Mouse (Mus musculus): ENCODE data around the gene Tecpr2. TPM values are rescaled to one million over a fixed set of nuclear protein-coding genes. Genes with fewer than 3 reads are reported as not detected.

Tecpr2 gene
- polyA plus RNA-seq, 1 experiment, result 2.3 TPM

DNA sequence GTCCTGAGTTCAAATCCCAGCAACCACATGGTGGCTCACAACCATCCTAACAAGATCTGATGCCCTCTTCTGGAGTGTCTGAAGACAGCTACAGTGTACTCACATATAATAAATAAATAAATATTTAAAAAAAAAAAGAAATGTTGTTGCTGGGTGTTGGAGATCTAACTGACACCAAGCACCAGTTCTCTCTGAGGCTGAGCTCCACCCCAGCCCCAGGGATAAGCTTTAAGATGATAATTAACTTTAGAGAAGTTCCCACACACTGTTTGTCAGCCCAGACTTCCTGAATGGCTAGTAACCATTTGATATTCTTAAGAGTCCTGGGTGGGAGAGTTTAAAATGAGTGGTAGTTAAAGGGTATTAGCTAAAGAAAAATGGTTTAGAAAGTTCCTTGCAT is 28.8 kb upstream of the Tecpr2 start:
- no peak for DNase-seq (ENCODE audit: low read depth, low spot score)

DNA sequence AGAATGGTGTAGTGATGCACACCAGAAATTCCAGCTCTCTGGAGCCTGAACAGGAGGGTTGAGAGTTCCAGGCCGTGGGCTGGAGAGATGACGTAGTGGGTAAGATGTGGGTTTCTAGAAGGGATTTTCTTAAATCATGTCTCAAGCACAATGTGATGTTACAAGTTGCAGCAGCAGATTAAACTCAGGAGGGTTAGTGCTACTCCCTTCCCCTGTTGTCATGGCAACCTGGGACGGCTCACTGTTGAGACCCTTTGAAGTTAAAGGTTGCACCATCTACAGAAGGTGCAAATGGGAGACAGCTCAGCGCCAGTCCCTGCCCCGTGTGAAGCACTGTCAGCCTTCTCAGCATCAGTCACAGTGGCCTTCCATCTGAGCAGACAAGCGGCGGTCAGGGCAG is 27.8 kb upstream of the Tecpr2 start:
- 76% methylated on average over 7 of the region's 7 CpGs for WGBS

DNA sequence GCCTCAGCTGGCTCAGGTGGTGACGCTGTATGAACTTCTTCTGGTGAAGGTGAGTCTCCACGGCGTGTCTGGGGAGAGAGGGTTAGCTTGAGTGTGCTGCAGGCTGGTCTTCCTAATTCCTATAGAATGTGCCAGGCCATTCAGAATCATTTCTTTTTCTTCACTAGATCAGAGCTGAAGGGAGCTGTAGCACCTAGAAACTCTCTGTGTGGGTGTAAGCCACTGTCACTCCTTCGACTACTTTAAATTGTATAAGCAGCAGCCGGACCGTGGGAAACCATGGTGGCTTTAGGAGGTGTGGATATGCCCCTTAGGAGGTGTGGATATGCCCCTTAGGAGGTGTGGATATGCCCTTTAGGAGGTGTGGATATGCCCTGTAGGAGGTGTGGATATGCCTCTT is 25.1 kb upstream of the Tecpr2 start:
- DNase-seq (ENCODE audit: low read depth, low spot score), result no peak
- 94% methylated on average over 6 of the region's 6 CpGs for WGBS

More for the DNA sequence above, 27.8 kb upstream of the Tecpr2 start:
- DNase-seq (ENCODE audit: low read depth, low spot score), result no peak

DNA sequence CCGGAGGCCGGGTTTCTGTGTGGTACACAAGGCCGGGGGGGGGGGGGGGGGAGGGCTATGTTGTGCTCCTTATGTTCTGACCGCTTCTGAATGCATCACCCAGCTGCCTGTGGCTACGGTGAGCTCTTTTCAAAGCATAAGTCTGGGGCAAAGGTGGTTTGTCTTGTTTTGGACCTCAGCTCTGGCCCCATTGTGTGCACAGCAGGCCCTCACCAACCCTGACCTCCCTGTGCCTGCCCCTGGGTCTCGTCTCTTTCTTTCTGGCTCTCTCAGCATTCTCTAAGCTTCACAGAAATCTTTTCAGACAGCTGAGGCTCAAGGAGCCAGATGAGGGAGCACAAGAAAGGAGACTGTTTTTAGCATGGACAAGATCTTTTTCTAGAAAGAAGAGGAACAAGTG is 23.5 kb upstream of the Tecpr2 start:
- no peak for DNase-seq (ENCODE audit: low read depth, low spot score)
- WGBS, result 85% methylated on average over 6 of the region's 6 CpGs

DNA sequence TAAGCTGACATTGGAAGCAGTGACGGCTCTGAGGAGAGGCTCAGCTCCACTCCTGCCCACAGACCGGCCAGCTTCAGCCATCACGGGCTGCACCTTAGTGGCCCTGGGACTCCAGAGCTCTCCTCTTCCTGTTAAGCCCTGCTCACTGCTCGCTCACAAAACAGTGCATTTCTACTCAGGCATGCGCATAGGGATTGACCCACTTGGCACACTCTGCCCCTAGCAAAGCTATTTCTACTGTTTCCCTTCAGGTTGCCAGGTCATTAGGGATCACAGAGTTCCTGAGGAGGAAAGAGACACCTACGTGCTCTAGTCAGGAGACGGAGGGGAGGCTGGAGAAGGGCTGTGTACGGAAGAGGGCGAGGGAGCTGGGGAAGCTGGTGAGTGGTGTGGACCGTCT is 23.1 kb upstream of the Tecpr2 start:
- no peak for DNase-seq (ENCODE audit: low read depth, low spot score)
- WGBS, result 92% methylated on average over 10 of the region's 10 CpGs

DNA sequence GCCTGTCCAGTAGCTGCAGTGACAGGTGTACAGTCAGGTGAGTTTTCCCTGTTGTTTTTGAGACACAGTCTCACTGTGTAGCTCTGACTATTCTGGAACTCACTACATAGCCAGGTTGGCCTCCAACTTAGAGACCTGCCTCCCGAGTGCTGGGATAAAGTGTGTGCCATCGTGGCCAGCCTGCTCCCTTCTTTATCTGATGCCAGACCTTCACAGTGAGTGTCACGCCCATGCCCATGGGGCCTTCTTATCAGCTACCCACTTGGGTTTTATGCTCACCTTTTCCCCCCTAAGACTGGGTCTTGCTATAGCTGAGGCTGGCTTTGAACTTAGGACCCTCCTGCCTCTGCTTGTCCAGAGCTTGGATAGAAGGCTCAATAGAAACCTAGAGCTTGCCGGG is 19.0 kb upstream of the Tecpr2 start:
- no peak for DNase-seq (ENCODE audit: low read depth, low spot score)
- WGBS, result 80% methylated on average over 4 of the region's 4 CpGs

DNA sequence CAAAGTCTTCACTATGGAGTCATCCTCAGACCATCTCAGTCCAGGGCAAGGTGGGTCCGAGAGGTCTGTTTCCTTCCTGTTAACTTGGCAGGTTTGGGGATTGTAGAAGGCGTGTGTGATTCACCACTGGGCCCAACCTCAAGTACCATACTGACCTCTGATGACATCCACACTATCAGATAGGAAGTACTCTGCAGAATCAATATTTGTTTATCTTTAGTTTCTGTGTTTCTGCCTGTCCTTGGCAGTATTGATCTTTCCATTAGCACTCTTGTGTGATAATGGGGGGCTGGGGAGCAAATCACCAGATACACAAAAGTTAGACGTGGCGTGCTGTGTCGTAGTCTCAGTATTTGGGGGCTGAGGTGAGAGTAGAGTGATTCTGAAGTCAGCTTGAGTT is 17.8 kb upstream of the Tecpr2 start:
- WGBS, result 92% methylated on average over 5 of the region's 5 CpGs

DNA sequence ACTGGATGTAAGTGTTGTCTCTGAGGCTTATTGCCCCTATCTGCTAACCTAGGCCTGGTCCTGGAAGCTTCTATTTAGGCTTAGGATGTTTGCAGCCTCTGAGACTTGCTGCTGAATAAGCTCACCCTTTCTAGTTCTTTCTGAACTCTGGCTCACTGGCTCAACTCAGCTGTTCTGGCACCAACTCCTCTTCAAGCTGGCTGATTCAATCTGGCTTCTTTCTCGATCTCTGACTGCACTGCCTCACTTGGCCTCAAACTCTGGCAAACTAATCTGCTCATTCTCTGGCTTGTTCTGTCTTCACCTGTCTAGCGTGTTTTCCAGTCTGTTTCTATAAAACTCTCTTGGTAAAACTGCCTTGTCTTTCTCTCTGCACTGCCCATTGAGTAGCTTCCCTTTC is 13.7 kb upstream of the Tecpr2 start:
- WGBS, result 81% methylated on average over 2 of the region's 2 CpGs
- DNase-seq (ENCODE audit: low read depth, low spot score), result no peak

More for the DNA sequence above, 17.8 kb upstream of the Tecpr2 start:
- DNase-seq (ENCODE audit: low read depth, low spot score), result no peak

DNA sequence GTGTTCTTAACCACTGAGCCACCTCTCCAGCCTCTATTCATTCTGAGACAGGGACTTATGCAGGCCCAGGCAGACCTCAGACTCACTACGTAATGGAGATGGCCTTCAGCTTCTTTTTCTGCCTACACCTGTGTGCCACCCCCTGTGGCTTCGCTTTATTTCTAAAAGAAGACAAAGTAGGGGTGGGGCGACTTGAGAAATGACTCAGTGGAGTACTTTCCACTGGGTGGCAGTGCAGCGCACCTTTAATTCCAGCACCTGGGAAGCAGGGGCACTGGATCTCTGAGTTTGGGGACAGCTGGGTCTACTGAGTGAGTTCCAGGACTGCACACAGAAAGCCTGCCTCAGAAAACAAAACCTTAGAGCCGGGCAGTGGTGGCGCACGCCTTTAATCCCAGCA is 6.8 kb upstream of the Tecpr2 start:
- WGBS, result 83% methylated on average over 7 of the region's 7 CpGs
- DNase-seq (ENCODE audit: low read depth, low spot score), result no peak

DNA sequence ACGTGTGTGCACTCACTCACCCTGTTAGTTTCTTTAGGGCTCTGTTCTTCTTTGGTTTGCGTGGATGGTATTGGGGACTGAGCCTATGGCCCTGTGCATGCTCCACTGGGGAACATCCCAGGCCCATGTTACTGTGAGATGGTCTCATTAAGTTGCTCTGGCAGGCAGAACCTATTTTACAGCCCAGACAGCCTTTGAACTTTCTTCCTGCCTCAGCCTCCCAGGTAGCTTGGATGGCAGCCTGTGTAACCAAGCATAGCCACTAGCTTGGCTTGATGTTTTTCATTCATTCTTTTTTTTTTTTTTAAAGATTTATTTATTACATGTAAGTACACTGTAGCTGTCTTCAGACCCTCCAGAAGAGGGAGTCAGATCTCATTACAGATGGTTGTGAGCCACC is 3.8 kb upstream of the Tecpr2 start:
- no peak for DNase-seq (ENCODE audit: low read depth, low spot score)
- 91% methylated on average over 2 of the region's 2 CpGs for WGBS

DNA sequence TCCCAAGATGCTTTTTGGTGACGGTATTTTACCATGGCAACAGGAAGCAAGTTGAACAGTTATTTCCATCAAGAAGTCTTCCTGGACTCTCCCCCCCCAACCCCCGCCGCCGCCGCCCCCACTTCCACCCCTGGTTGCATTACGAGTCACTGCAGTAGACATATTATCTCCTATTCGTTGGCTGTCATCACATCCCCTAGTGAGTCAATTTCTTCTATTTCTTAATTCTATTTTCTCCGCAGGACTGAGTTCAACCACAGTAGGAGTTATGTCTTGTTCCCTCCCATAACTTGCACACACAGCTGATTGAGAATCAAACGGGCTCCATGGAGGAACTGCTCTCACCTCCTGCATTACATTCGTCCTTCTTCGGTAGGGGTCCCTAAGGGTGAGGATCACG is 958 bp upstream of the Tecpr2 start:
- WGBS, result 31% methylated on average over 12 of the region's 12 CpGs
- DNase-seq (ENCODE audit: low read depth, low spot score), result no peak

DNA sequence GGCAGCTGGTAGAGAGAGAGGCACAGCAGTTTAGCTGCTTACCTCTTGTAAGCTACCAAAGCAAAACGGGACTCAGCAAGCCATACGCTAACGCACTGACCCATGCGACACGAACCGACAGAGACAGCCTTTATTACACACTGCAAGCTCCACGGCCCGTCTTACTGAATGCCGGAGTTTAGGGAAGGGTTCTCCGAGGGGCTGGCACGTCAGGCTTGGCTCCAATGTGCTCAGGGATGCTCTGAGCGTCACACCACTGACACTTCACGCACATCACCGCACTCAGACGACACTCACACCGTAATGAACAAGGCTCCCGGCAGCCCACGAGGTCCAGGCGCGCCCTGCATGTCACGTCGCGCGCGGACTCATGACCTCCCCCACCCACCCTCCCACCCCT is 458 bp upstream of the Tecpr2 start:
- DNase-seq (ENCODE audit: low read depth, low spot score), result no peak
- 0% methylated on average over 25 of the region's 25 CpGs for WGBS

DNA sequence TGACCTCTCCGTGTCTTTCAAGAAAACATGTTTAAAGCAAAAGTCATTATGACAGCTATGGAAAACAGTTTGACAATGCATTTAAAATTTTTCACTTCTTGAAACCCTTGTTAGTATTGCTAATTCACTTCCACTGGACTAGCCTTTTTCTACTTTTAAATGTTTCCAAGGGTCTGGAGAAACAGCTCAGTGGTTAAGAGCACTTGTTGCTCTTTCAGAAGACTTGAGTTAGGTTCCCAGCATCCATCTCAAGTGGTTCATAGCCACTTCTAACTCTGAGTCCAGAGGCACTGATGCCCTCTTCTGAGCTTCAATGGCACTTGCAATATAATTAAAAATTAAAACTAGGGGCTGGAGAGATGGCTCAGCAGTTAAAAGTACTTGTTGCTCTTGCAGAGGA is 2.8 kb downstream of the Tecpr2 start:
- no peak for DNase-seq (ENCODE audit: low read depth, low spot score)
- WGBS, result 88% methylated on average over 1 of the region's 1 CpGs

DNA sequence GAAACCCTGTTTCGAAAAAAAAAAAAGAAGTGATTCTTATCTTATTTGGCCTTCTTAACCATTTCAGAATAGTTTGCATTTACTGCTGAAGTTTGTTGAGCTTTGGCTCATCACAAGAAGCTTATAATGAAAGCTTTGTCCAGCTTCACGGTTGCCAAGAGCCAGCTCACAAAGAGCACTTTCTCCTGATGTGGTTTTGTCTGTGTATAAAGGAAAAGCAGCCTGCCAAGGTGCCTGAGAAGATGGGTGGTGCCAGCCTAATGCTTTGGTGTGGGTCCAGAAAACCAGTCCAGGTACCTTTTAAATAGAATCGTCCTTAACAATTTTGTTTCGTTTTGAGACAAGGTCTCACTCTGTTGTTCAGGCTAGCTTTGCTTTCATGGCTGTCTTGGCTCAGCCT is 13.0 kb downstream of the Tecpr2 start:
- no peak for DNase-seq (ENCODE audit: low read depth, low spot score)
- 27% methylated on average over 4 of the region's 4 CpGs for WGBS

DNA sequence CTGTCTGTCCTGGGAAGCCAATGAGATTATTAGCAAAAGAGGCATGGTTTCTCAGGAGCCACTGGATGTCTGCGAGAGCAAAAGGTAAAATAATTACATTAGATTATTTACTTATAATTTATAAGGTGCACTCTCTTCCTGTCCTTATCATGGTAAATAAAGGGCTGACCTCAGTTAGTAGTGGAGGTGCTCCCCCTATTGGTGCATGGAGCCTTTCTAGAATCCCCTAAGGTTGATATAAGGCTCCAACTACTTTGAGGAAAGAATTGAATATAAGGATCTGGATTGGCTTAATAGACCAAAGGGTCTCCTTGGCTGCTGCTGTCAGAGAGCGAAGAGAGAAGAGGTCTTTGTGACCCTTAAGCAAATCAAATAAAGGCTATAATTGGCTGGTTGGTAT is 14.5 kb downstream of the Tecpr2 start:
- WGBS, result 77% methylated on average over 2 of the region's 2 CpGs
- DNase-seq (ENCODE audit: low read depth, low spot score), result no peak

DNA sequence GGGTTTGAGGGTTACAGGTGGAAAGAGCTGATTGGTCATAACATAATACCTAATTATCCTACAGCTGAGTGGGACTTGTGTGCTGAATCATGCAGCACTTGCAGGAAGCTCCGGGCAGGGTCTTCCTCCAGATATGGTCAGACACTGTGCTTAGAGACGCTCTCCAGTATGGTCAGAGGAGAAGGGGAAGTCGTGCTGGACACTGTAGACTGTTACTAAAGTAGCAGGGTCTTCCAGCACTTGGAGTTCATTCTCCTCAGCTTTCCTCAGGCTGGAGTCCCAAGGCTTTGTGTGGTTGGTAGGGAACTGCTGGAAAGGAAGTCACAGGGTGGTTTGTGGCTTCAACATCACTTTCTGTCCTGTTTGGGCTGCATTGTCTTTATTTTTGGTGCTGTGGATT is 18.8 kb downstream of the Tecpr2 start:
- 56% methylated on average over 3 of the region's 3 CpGs for WGBS
- no peak for DNase-seq (ENCODE audit: low read depth, low spot score)

DNA sequence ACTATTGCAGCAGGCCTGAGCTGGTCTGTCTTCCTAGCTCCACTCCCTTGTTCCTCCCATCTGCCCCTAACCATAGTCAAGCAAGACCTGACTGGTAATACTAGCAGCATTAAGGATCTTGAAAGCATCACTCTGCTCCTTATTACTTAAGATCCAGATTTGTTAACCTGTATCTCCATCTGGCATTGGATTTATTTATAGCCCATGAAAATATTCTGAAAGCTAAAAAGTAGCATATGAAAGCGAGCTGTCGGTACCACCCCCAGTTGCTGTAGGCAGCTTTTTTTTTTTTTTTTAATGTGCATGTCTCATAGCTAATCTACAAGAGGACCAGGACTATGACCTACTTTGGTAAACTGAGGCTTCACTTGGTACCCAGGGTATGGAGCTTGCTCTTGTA is 20.9 kb downstream of the Tecpr2 start:
- 99% methylated on average over 2 of the region's 2 CpGs for WGBS
- DNase-seq (ENCODE audit: low read depth, low spot score), result no peak

DNA sequence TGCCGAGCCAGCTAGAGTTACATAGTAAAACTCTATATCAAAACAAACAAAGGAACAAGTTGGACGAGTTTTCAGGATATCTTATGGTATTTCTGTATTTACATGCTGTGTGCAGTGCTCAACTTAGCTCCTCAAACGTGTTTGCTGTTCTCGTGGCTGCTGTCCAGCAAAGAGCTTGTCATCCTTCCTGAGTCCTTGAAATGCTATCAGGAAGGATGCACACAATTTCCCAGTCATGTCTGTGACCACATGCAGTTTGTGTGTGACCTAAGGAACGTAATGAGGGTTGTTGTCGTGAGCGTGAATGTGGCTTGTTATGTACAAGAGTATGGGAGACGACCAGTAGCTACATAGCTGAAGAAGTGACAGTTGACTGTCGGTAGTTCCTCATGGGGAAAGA is 26.7 kb downstream of the Tecpr2 start:
- 61% methylated on average over 9 of the region's 9 CpGs for whole genome bisulfite sequencing
- no peak for DNase-seq (ENCODE audit: low read depth, low spot score)

DNA sequence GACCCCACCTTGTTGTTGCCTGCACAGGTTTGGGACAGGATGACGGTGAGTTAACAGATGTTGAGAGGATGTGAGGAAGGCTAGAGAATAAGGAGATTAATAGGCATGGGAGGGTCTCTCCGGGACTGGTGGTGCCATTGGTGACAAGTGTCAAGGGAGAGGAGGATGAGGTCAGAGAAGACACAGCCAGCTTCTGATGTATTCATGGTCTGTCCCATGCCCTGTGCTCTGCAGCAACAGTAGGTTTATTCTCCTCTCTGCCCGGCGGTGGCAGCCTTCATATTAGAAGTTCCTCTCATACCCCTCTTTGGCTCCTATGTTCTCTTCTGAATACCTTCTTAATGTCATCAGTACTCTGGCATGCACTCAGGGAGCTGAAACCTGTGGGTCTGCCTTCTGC is 31.2 kb downstream of the Tecpr2 start:
- DNase-seq (ENCODE audit: low read depth, low spot score), result no peak
- WGBS, result 92% methylated on average over 4 of the region's 4 CpGs

DNA sequence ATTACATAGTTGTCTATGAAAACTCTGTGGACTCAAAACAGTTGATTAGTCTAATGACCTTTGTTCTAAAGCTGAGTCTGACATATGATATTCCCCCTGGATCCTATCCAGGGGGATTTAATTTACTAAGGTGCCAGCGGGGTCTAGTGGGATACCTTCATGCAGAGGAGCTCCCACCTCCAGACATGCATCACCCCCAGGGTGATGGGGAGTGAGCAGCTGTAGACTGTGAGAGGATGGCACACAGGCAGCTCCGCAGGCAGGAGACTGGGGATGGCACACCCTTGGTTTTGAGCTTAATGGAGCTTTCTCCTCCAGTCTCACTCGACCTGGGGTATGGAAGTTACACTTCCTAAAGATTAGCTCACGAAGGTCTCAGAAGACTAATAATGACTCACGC is 32.5 kb downstream of the Tecpr2 start:
- WGBS, result 93% methylated on average over 5 of the region's 5 CpGs
- no peak for DNase-seq (ENCODE audit: low read depth, low spot score)

DNA sequence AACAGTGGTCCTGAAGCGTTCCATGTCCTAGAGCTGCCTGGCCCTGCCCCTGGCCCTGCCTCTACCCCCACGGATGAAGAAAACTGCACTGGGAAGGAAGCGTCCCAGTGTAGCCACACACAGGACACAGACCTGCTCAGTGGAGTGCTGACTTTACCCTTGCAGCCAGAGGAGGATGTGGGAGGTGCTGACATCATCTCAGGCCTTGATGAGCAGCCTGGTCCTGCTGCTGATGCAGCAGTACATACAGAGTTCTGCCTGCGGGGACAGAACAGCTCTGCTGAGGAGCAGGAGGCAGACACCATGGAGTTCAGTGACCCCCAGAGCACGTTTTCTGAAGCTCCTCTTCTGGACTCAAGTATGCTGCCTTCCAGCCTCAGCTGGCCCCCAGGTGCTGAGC is 43.8 kb downstream of the Tecpr2 start:
- WGBS, result 70% methylated on average over 5 of the region's 5 CpGs
- no peak for DNase-seq (ENCODE audit: low read depth, low spot score)

DNA sequence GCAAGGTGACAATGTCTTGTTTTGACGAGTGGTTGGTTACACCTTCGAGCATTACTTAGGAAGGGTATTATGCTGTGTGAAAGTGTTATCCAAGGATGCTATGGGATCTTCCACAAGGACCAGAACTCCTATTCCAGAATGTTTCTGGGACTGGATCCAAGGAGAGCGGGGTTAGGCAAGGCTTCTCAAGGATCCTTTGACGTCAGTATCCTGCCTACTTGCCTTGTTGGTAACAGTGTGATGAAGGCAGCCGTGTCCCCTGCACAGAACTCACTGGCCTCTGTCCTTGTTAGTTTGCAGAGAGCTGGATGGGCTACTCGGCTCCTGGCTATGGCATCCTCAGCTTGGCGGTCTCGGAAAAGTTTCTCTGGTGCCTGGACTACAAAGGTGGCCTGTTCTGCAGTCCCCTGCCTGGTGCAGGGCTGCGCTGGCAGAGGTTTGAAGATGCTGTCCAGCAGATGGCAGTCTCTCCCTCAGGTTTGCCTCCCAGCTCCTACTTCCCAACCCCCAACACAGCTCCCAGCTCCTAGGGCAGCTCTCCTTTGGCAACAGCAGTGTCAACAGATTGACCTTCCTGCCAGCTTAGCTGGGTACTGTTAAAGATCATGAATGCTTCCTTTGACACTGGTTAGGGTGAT is 47.0 kb downstream of the Tecpr2 start:
- DNase-seq (ENCODE audit: low read depth, low spot score), result peak; percentile 65
- 63% methylated on average over 9 of the region's 9 CpGs for WGBS

Measured in large intestine, adult 2 months (tissue).